Mouse (Mus musculus): Measurements from ENCODE around the gene Zfp335. TPM values are rescaled to one million over a fixed set of nuclear protein-coding genes. Genes with fewer than 3 reads are reported as not detected.
A peak's percentile ranks its signal among the peaks of the same experiment; 100 is the strongest.
"Not testable (repeated sequence)": the region's sequence is repeated elsewhere in the genome, so short reads cannot be mapped to it uniquely, and the experiment has no call there.

The Zfp335 gene
- total and polyA plus RNA-seq, 2 experiments = 2.4 to 18.9 TPM

- TF ChIP-seq CTCF (IDR thresholded peaks at IDR 0.05; ENCODE audit: low read depth, low read length) = no peak
- peak; percentile 40; the same call in 1 of the 2 replicates for TF ChIP-seq POLR2A (IDR thresholded peaks at IDR 0.05; ENCODE audit: extremely low read depth, insufficient read depth, low read length)
- Histone ChIP-seq H3K36me3 (ENCODE audit: control insufficient read depth, insufficient read depth, low read length) (no peaks in the 10 kb centered on the region), H3K79me2 (ENCODE audit: control insufficient read depth, insufficient read depth, low read length) (no peaks in the 10 kb centered on the region), H3K9ac (ENCODE audit: low read depth, low read length) (peak overlapping the region; percentile 61), H3K4me3 (ENCODE audit: insufficient read depth, low read depth, low read length) (peak overlapping the region; percentile 35), H3K27me3 (ENCODE audit: control insufficient read depth, insufficient read depth, low read length) (no peaks in the 10 kb centered on the region), H3K27ac (replicated peaks; ENCODE audit: insufficient read depth, low read depth, low read length) (peak overlapping the region; percentile 94), H3K4me1 (ENCODE audit: control insufficient read depth, insufficient read depth, low read length) (peaks cover 13% of the 10 kb centered on the region)
- WGBS = 14% methylated on average over 9 of the region's 9 CpGs
- DNase-seq (ENCODE audit: extremely low read depth, low read depth, low spot score) = peak; percentile 97
Measured at GRCm38 (mm10) chr2:164859640-164860432, 51.7 kb downstream of the Zfp335 start.

DNA sequence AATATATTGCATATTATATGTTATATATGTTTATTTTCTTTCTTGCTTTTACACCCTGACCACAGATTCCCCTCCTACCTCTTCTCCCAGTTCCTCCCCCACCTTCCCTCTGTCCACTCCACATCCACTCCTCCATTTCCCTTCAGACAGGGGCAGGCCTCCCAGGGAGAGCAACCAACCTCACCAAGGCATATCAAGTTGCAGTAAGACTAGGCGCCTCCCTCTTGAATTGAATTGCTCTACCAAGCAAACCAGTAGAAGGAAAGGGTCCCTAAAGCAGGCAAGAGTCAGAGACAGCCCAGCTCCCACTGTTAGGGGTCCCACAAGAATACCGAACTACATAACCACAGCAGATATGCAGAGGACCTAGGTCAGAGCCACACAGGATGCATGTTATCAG is 52.4 kb downstream of the Zfp335 start:
- TF ChIP-seq POLR2A (IDR thresholded peaks at IDR 0.05; ENCODE audit: extremely low read depth, insufficient read depth, low read length) (no peak), CTCF (IDR thresholded peaks at IDR 0.05; ENCODE audit: low read depth, low read length) (no peak)
- Histone ChIP-seq H3K27me3 (ENCODE audit: control insufficient read depth, insufficient read depth, low read length) (no peaks in the 10 kb centered on the region), H3K79me2 (ENCODE audit: control insufficient read depth, insufficient read depth, low read length) (no peaks in the 10 kb centered on the region), H3K36me3 (ENCODE audit: control insufficient read depth, insufficient read depth, low read length) (no peaks in the 10 kb centered on the region), H3K4me3 (ENCODE audit: insufficient read depth, low read depth, low read length) (peak overlapping the region; percentile 35), H3K9ac (ENCODE audit: low read depth, low read length) (peak overlapping the region; percentile 61), H3K4me1 (ENCODE audit: control insufficient read depth, insufficient read depth, low read length) (peaks cover 13% of the 10 kb centered on the region), H3K27ac (replicated peaks; ENCODE audit: insufficient read depth, low read depth, low read length) (peak overlapping the region; percentile 94)
- 45% methylated on average over 2 of the region's 2 CpGs for WGBS
- DNase-seq (ENCODE audit: extremely low read depth, low read depth, low spot score) = no peak

DNA sequence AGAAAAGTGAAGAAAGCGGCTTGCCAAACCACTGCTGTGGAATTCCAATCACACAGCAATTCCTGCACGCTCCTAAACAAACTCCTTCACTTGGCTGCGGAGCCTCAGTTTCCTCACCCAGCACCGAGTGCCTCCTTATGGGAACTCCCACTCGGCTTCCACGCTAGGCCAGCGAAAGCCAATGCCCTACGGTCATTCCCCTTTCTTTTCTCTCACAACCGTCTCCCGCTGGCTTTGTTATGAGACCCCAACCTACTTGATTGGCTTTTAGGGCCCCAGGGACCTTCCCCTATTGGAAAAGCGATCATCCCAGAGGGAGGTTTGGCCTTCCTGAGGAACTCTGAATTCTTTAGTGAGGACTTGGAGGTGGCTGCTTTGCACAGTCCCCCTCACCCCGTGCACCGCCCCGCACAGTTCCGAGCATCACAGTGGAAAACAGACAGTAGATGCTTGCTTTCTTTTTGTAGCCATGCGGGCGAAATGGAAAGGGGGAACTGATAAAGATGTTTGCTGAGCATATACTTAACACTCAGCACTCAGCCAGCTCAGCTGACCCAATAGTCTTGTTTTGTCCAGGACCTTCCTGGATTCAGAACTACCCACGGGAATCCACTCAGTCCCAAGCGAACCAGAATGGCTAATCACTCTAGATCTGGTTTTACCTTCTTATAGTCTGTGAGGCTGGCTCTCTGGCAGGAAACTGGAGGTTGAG is 53.6 kb downstream of the Zfp335 start:
- Histone ChIP-seq H3K4me3 (ENCODE audit: insufficient read depth, low read depth, low read length) (peak overlapping the region; percentile 77; the same call in 1 of the 2 replicates), H3K79me2 (ENCODE audit: control insufficient read depth, insufficient read depth, low read length) (no peaks in the 10 kb centered on the region), H3K27ac (replicated peaks; ENCODE audit: insufficient read depth, low read depth, low read length) (peak overlapping the region; percentile 11), H3K27me3 (ENCODE audit: control insufficient read depth, insufficient read depth, low read length) (no peaks in the 10 kb centered on the region), H3K36me3 (ENCODE audit: control insufficient read depth, insufficient read depth, low read length) (no peaks in the 10 kb centered on the region; the same call in 1 of the 2 replicates), H3K4me1 (ENCODE audit: control insufficient read depth, insufficient read depth, low read length) (peaks cover 13% of the 10 kb centered on the region), H3K9ac (ENCODE audit: low read depth, low read length) (no peak overlapping the region)
- 62% methylated on average over 19 of the region's 19 CpGs for WGBS
- TF ChIP-seq CTCF (IDR thresholded peaks at IDR 0.05; ENCODE audit: low read depth, low read length) = no peak
- TF ChIP-seq POLR2A (IDR thresholded peaks at IDR 0.05; ENCODE audit: extremely low read depth, insufficient read depth, low read length) = no peak
- no peak for DNase-seq (ENCODE audit: extremely low read depth, low read depth, low spot score)

- Histone ChIP-seq H3K4me3 (ENCODE audit: insufficient read depth, low read depth, low read length) (peak within 1 kb of the TSS; percentile 77), H3K79me2 (ENCODE audit: control insufficient read depth, insufficient read depth, low read length) (no peaks in the 10 kb centered on the region), H3K36me3 (ENCODE audit: control insufficient read depth, insufficient read depth, low read length) (no peaks in the 10 kb centered on the region; the same call in 1 of the 2 replicates), H3K27ac (replicated peaks; ENCODE audit: insufficient read depth, low read depth, low read length) (peak within 1 kb of the TSS; percentile 58), H3K4me1 (ENCODE audit: control insufficient read depth, insufficient read depth, low read length) (peaks cover 13% of the 10 kb centered on the region), H3K27me3 (ENCODE audit: control insufficient read depth, insufficient read depth, low read length) (no peaks in the 10 kb centered on the region), H3K9ac (ENCODE audit: low read depth, low read length) (peak within 1 kb of the TSS; percentile 76)
- DNase-seq (ENCODE audit: extremely low read depth, low read depth, low spot score) = no peak
- WGBS = 7% methylated on average over 47 of the region's 47 CpGs
- TF ChIP-seq CTCF (IDR thresholded peaks at IDR 0.05; ENCODE audit: low read depth, low read length) = no peak
- TF ChIP-seq POLR2A (IDR thresholded peaks at IDR 0.05; ENCODE audit: extremely low read depth, insufficient read depth, low read length) = no peak
Measured at GRCm38 (mm10) chr2:164857101-164857821, 54.3 kb downstream of the Zfp335 start, which contains the start of gene Pltp. Pltp (minus strand) TSS chr2:164857711.

- Histone ChIP-seq H3K36me3 (ENCODE audit: control insufficient read depth, insufficient read depth, low read length) (no peaks in the 10 kb centered on the region; the same call in 1 of the 2 replicates), H3K4me1 (ENCODE audit: control insufficient read depth, insufficient read depth, low read length) (peaks cover 13% of the 10 kb centered on the region), H3K27me3 (ENCODE audit: control insufficient read depth, insufficient read depth, low read length) (no peaks in the 10 kb centered on the region), H3K27ac (replicated peaks; ENCODE audit: insufficient read depth, low read depth, low read length) (peak overlapping the region; percentile 58), H3K79me2 (ENCODE audit: control insufficient read depth, insufficient read depth, low read length) (no peaks in the 10 kb centered on the region), H3K4me3 (ENCODE audit: insufficient read depth, low read depth, low read length) (peak overlapping the region; percentile 77), H3K9ac (ENCODE audit: low read depth, low read length) (peak overlapping the region; percentile 76)
- 2% methylated on average over 42 of the region's 42 CpGs for WGBS
- TF ChIP-seq CTCF (IDR thresholded peaks at IDR 0.05; ENCODE audit: low read depth, low read length) (no peak; the same call in 1 of the 2 replicates), POLR2A (IDR thresholded peaks at IDR 0.05; ENCODE audit: extremely low read depth, insufficient read depth, low read length) (no peak)
- DNase-seq (ENCODE audit: extremely low read depth, low read depth, low spot score) = peak; percentile 84
Measured at GRCm38 (mm10) chr2:164856309-164857100, 55.1 kb downstream of the Zfp335 start.

- WGBS = 66% methylated on average over 5 of the region's 5 CpGs
- H3K4me1 ChIP-seq (ENCODE audit: control insufficient read depth, insufficient read depth, low read length) = peaks cover 13% of the 10 kb centered on the region
- not testable (repeated sequence) for H3K27ac ChIP-seq (replicated peaks; ENCODE audit: insufficient read depth, low read depth, low read length); H3K79me2 ChIP-seq (ENCODE audit: control insufficient read depth, insufficient read depth, low read length); H3K27me3 ChIP-seq (ENCODE audit: control insufficient read depth, insufficient read depth, low read length); H3K36me3 ChIP-seq (ENCODE audit: control insufficient read depth, insufficient read depth, low read length); H3K9ac ChIP-seq (ENCODE audit: low read depth, low read length); H3K4me3 ChIP-seq (ENCODE audit: insufficient read depth, low read depth, low read length)
- DNase-seq (ENCODE audit: extremely low read depth, low read depth, low spot score) = peak; percentile 81
Measured at GRCm38 (mm10) chr2:164855572-164855971, 56.0 kb downstream of the Zfp335 start.

All from liver, adult 2 months (tissue).